Mouse (Mus musculus) B cell, adult 2 months (primary cell): ENCODE measurements around the gene Mkks.
"Not testable (repeated sequence)": the region's sequence is repeated elsewhere in the genome, so short reads cannot be mapped to it uniquely, and the experiment has no call there.

ENCODE experiments used
- DNase-seq, 2 experiments: peaks; one replicate each; pipeline ENCODE4 v3.0.0; 2022

Gene Mkks

DNA sequence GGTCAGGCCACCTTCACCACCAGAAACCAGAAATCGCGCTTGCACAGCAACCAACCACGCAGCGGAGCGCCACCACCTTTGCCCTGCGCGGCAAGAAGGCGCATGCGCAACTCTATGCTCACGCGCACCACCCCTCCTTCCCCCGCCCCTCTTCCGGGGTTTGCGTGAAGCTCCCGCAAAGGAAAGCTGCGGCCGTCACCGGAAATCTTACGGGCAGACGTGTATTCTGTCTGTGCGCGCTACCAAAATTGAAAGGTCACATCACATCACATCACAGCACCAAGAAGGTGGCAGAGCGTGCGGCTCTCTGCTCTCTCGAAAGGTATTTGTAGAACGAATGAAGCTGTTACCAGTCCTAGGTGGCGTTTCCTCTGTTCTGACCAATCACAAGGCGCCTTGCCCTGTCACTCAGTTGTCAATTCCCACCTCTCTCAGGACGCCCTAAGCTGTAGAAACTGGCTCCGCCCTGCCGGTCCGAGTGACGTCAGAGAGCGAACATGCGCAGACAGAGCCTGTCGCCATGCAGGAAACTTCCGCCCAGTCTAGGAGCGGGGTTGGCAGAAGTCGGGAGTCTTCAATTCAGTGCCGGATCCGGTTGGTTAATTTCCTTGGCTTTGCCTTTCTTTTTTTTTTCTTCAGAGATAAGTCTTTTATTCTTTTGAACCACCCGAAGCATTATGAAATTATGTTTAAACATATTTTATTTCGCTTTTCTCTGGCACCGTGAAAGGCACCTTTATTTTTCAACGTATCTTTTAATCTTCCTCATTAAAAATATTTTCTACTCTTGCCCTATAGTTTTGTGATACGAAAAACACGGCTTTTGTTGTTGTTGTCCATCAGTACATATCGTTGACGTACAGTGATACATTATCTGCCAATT is at the start of gene Mkks, which contains the start of the genes Slx4ip and AL731706.1:
Mkks (minus strand) TSS at position 322 of the 883 bp plus-strand sequence.
Slx4ip (plus strand) TSS at position 151 of the 883 bp plus-strand sequence.
AL731706.1 (minus strand) TSS at position 322 of the 883 bp plus-strand sequence.
- peak; percentile 99 for DNase-seq

DNA sequence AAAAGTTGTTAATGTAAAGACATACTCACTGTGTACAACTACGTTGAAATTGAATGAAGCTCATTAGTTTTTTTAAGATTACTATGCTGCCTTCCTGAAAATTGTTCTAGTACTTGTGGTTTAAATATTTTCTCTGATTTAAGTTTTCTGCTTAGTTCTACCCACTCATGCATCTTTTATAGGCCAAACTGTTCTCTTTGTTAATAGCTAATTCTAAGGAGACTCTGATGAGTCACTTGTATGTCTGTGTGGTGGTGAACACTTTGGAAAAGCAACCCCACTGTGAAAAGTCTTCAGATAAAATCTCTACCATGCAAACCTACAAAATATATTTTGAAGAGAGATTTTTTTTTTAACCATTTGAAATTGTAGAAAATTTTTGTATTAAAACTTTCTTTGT is 47.1 kb upstream of the Mkks start:
- no peak for DNase-seq

DNA sequence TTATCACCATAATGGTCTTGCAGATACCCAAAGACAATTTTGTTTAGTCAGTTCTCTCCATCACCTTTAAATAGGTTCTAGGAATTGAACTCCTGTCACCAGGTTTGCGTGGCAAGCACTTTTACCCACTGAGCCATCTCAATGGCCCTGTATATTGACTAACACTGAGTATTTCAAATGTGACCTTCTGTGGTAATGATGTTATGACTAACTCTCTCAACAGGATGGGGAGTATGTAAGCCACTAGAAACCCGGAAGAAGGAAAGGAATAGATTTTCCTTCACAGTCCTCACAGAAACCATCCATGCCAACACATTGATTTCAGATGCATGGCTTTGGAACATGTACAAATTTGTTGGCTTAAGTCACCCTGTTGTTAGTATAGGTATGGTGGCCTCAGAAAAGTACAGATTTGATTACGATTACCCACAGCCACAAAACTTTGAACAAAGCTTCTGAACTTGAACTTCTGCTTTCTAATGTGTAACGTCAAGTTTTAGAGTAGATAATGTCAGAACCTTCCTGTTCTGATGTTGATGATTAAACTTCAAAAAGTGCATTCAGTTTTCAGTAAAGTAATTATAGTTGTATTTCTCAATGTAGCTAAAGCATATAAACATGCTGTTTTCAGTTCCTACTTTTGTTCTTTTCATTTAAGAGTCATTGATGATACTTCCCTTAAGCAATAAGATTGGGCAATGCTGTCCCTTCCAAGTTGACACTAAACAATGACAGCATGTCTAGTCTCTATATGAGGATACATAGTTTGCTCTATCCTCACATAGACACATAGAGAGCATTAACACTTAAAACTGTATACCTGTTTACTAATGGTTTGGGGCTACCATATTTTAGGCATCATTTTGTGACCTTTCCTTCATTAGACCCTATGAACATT is 45.5 kb upstream of the Mkks start:
- no peak for DNase-seq

DNA sequence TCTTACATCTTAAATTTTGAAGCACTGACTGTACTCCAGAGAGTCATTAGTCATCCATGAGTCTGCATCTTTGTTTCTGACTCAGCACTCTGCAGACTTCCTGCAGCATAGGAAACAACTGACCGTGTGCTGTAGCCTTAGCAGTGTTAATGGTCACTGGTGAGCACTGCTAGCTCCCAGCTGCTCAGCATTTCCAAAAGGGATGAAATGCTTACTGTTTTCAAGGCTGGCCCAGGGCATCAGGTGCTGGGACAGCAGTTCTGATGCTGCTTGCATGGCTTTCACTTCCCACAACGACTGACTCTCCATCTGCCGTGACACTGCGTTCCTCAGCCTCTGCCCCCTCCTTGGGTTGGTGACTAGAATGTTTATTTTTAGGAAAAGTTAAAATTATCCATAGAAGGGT is 29.8 kb upstream of the Mkks start:
- DNase-seq = no peak

DNA sequence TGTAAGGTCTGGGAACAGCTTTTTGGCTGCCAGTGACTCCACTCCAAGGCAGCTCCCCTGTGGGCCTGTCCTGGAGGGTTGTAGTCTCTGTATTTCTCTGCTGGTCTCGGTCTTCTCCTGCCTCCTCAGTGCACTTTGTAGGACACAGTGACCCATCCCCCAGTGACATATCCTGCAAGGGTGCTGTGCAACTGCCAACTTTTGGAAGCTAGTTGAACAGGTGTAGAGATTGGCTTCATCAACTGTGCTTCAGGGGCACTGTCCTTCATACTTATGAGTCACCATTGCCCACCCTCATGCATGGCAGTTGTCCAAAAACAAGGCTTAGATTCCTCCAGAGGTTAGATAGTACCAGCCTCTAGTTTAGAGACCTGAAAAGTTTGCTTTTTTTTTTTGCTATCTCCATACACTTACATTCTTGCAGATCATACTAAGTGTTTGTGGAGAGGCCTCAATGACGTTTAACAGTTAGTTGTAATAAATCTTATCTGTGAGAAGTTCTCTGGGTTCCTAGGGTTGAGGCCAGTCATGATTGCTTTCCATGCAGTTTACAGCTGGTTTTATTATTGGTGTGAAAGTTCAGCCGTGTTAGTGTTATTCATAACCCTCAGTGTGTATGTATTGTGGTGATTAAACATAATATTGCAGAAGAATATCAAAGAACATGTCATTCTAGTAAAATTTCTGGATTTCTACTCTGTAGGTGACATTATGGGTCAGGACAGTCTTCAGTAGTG is 29.2 kb upstream of the Mkks start:
- DNase-seq = no peak

DNA sequence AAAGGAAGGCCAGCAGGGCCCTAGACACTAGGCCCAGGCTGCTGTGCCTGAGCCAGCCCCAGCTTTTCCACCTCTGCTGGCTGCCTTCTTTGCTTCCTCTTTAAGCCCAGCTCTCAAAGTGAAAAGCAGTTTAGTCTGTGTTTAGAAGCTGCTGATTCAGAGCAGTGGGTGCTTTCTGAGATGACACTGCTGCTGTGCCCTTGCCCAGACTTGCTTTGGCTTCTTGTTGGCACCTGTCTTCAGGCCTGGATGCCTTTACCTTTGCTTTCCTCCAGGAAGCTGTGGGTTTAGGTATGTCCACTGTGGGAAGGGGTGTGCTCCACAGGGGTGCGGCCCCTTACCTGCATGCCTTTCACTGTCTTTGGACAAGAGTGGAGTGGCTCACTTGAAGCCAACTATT is 28.2 kb upstream of the Mkks start:
- no peak for DNase-seq

DNA sequence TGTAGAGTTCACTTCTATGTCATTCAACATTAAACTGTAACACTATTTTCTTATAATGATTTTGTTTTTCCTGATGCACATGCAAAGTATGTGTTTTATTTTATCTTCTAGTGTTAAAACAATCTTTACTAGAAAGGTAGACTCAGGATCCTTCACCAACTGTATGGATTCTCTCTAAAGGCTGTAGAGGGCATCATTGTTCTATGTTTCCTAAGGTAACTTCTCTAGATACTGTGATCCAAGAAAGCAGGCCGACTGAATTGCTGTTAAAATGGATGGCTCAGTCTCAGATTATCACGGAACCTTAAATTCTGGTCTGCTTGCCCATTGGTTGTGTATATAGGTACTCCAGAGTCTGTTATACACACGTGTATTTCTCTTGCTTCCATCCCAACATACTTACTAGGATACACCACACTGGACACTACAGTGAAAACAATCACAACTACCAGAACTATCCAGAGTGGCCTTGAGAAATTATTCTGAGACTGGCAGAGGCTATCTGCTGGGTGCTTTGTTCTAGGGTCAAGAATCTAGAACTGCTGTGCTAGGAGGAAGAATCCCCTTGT is 23.2 kb upstream of the Mkks start:
- DNase-seq = no peak

DNA sequence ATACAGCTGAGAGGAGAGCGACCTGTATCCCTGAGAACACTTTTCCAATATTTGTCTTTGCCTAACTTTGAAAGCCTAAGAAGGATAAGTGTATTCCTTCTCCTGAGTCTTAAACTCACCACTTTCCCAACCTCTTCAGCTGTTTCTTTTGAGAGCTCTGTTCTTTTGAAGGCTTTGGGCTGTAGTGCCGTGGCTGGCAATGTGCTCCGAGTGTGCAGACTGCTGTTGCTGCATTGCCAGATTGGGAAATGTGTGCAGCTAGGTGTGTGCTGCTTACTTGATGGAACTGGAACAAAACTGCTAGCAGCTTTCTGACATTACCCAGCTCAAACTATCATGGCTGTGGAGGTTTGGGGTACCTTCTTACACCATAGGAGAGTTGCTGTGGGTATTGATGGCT is 21.8 kb upstream of the Mkks start:
- no peak for DNase-seq

DNA sequence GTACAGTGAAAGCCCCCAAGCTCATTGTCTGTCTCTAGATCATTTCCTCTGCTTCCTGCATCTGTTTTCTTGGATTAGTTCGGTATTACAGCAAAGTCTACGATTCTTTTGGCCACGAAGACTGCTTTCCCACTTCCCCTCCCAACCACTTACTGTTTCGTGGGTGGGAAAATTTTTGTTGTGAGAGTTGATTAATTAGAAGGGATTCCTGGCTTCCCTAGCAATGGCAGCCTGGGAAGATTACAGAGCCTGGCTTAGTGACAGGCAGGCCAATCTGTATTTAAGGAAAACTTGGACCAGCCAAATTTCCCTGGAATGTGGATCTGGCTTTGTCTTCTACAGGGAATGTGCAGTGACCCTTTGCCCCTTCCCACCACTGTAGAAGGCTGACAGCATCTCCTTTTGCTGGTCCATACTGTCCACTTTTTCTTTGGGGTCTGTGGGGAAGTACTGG is 20.8 kb upstream of the Mkks start:
- no peak for DNase-seq

DNA sequence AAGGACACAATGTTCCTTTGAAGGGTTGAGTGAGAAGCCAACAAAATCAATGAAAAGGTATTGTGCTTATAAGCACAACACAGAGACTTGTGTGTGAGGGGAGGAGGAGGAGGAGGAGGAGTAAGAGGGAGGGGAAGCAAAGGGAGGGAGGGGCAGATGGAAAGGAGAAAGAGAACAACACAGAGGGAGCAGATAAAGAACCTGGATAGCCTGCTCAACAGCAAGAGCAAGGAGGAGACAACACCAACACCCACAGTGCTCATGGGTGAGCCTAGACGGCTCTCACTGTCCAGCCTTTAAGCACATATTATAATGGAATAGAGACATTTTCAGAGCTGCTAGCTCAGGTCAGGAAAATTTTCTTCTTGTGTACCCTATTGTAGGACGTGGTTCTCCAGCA is 18.1 kb upstream of the Mkks start:
- DNase-seq = no peak

DNA sequence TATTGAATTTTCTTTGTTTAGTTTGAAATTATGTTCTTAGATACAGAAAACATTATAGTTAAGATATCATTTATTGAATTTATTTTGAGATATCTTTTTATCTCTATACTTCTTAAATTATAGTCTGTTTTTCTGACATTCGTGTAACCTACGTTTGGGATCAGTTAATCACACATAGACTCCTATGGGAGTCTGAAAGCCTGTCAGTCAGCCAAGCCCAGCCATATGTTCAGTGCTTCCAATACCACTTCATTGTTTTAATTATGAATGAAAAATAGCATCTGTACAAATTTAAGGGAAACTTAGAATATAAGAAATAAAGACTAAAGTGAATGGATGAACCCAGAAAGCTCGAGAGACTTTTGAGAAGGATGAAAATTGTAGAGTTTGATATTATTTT is 17.4 kb upstream of the Mkks start:
- no peak for DNase-seq

DNA sequence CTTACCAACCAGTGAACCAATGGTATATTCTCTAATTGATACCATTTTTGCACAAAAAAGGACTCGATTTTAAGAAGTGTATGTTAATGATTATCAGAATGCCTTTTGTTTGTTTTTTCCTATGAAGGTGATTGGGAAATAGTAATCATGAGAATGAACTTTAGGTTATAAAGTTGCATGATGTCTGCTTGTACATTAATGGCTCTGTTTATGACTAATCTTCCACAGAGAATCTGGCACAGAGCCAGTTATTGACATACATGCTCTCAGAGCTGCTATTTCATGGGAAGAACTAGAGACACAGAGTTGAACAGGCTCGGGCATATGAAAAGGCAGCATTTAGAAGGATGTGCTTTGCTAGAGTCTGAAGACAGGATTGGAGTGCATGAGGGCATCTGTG is 4.9 kb upstream of the Mkks start:
- no peak for DNase-seq

DNA sequence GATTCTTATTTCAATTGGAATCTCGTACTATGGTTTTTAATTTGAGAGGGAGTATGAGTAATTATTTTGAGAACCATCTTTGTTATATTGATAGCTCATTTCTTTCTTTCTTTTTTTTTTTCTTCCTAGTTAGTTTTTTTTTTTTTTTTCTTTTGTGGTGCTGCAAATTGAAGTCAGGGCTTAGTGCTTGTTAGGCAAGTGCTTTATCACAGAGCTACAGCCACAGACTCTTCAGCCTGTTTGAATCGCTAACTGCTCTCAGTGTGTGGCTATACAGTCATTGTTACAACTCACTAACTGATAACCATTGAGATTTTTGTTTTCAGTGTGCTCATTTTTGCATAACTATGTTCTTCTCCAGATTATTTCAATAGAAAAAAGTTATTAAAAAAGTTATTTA is 3.3 kb upstream of the Mkks start:
- DNase-seq = no peak

DNA sequence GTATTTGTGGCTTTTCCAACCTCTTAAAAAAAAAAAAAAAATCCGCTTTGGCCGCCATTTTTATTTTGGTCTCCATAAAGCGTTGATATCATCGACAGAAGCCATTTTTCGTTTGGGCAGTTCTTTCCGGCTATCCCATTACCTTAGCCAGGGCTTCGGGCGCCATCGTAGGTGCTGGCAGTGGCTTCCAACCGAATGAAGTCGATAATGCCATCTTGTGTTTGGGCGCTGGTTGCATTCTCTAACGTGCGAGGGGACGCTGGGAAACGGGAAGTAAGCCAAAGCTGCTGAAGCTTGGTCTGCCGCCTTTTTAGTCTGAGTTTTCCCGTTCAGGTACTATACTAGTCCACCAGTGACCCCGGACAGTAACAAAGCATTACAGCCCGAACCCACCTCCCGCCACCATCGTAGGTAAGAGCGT is 772 bp upstream of the Mkks start:
- peak; percentile 92 to 95 for DNase-seq

DNA sequence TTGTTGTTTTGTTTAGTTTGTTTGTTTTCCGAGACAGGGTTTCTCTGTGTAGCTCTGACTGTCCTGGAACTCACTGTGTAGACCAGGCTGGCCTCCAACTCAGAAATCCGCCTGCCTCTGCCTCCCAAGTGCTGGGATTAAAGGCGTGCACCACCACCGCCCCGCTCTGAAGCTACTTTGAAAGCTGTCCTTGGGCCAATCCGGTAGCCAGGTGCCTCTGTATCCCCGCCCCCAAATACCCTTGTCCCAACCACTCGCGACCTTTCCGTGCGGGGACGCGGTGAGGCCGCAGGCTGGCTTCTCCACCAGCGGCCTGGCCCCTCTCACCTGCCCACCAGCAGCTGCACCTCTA is 497 bp downstream of the Mkks start:
- not testable (repeated sequence) for DNase-seq

DNA sequence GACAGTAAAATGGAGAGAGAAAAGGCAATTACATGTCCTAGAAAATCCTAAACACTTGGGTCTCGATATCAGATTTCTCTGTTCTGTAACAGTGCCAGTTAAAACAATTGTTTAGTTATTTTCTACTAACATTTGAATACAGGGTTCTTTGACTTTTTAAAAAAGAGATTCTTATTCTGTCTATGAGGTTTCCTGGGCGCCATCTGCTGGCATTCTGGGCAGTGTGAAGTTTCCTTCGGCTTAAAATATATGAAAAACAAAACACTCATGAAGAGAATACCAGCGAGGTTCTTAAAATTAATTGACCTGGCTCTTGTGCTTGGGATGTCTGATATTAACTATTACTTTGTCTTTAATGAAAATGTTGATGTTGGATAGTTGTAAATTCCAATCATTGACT is 4.3 kb downstream of the Mkks start:
- DNase-seq = peak in 1 of 2 experiments; percentile 17

DNA sequence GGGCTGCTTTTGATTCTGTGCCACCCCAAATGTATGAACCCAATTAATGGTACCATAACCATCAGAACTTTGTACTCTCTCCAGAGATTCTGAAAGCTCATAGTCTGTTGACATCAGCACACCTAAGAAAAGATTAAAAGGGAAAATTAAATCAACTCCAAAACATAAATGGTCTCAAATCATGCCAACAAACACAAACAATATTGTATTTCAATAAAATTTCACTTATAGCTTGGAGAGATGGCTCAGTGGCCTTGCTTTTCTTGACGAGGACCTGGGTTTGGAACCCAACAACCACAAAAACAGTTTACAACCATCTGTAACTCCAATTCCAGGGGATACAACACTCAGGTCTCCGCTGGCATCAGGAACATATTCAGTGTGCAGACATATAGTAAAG is 5.6 kb downstream of the Mkks start, which contains the start of gene AL731706.2:
AL731706.2 (minus strand) TSS at position 101 of the 400 bp plus-strand sequence.
- DNase-seq = no peak

DNA sequence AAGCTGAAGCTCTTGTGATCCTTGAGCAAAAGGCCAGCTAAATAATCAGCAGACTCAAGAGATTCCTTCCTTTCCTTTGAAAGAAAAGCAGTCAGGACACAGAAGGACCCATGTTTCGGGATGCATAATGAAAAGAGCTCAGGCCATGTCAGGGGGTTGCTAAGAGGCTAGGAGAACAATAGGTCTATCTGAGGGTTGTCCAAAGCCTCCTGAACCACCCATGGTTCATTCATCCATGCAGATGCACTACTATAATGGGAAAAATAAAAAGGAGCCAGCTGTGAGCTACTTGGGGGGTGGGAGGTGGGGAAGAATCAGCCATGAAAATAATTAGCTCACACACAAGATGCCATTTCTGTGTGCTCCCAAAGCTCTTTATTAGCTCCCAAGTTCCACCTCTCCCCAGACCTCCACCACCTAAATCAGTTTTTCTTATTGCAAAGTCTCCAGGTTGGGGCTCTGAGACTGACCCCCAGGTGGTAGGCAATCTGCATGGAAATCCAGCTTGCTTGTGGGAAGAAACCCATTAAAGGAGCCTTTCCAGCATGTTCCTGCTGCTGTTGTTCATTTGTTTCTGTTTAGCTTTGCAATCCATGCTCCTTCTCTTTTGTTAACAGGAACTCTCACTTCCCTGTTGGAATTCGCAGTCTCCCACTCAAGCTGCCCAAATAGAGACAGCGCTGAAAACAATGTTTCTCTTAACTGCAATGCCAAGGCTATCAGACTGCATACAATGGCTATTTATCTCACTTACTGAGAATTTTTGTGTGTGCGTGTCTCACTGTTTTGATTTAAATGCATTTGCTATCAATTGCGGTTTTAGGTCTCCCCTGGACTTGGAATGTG is 36.4 kb downstream of the Mkks start:
- no peak for DNase-seq

DNA sequence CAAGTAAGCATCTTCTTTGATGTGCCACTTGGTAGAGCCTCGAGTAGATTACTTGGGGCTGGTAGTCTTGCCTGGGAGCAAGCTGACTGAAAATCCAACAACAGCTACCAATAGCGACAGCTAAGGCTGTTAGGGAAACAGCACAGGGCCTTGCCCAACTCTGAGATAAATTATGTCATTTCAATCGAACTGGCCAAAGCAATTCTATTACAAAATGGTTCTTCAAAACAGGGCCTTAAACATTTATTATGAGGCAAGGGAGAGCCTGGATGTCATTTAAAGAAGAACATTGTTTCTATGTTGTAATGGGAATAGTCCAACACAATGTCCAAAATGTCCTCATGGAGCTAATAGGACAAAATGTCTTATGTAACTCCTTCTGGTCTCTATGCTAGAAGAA is 40.8 kb downstream of the Mkks start:
- DNase-seq = no peak

DNA sequence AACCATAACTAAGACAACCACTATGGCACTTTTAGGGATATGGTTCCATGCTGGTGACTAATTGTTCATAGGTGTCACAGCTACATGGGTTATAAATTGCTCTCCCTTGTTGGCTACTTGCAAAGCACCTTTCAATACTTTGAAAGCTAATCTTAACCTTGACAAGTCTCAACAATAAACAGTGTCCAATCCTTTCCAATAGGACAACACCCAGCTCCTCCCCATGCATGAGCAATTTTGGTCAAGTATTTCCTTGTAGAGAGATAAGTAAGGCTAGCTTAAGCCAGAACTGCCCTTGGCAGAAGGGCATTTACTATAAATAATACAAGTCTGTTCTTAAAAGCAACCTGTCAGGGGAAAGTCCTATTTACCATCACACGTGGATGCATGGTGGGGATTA is 53.2 kb downstream of the Mkks start:
- no peak for DNase-seq

DNA sequence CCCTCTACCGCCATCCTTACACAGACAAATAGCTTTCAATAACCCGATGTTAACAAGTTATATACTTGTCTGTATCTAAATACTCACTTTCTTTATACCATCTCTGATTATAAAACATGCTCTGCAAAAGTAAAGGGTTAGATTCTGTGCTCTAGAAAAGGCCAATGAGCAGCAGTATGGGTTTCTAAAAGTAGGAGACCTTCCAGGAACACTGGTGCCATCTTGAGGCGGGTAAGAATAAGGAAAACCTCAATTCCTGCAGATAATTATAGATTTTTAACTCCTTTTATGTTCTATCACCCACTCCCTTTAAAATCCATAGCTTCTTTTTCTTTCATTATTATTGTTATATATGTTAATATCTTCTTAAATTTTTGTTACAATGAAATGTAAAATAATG is 55.3 kb downstream of the Mkks start:
- DNase-seq = no peak

DNA sequence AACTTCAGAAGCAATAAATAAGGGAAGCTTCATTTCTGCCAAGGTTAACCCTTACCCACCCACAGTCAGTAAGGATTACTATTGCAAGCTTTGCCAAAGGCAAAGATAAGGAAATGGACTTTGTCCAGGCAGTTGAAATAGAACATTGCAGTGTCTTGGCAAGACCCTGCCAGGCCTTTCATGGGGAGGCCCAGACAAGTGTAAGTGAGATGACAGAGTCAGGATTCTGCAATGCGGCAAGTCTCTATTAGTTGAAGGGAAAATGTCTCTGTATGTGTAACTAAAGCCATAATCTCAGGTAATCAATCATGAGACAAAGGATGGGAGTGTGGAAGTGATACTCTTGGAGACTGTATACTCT is 56.5 kb downstream of the Mkks start:
- no peak for DNase-seq
